Mouse (Mus musculus) left cerebral cortex, postnatal 10 days (tissue): Measurements from ENCODE around the gene Oca2. TPM values are rescaled to one million over a fixed set of nuclear protein-coding genes. Genes with fewer than 3 reads are reported as not detected.

Source experiments
- DNase-seq, 2 experiments: peaks; one replicate each; pipeline ENCODE4 v3.0.0; 2021 to 2022; ENCODE audit warnings: low spot score in 2 of 2, mixed read lengths in 1 of 2; ENCODE audit errors: extremely low spot score in 1 of 2
- intact Hi-C: fragments of 180-260 bp; cut with DNase I; formaldehyde crosslinking; loops from one replicate; pipeline ENCODE4 v1.15.1; 2025
- total RNA-seq, 2 experiments: library from RNA; stranded (reverse); gene quantifications; 2 replicates each; pipeline ENCODE4 v1.2.3; 2021

The Oca2 gene
- total RNA-seq = 1 to 10 TPM in 1 of 2 experiments, under 1 TPM in 1; 0.69 to 1.3 TPM

- no peak for DNase-seq
- intact Hi-C loops = no loop called here
Measured at GRCm38 (mm10) chr7:56239543-56239942, at the start of gene Oca2. Oca2 (plus strand) TSS chr7:56239760.

- intact Hi-C loops = no loop called here
- no peak for DNase-seq
Measured at GRCm38 (mm10) chr7:56191041-56191440, 48.5 kb upstream of the Oca2 start.

- DNase-seq = no peak
- intact Hi-C loops = no loop called here
Measured at GRCm38 (mm10) chr7:56191661-56192060, 47.9 kb upstream of the Oca2 start.

- DNase-seq = no peak
- intact Hi-C loops = no loop called here
Measured at GRCm38 (mm10) chr7:56201483-56202218, 37.9 kb upstream of the Oca2 start.

DNA sequence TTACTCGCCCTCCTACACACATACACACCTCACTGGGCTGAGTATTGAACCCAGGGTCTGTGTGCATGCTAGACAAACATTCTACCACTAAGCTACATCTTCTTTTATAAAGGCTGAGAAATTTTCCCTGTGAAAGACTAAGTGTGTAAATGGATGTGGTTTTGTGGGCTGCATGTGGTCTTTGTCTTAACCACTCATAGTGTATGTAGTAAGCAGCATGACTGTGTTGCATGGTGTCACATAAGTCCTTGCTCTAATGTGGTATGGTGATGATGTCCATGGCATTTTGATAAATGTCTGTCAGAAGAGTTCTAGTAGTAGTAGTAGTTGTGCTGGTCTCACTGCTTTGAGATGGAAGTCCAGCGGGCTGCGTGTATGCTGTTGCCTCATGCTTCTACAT, 36.7 kb upstream of the Oca2 start:
- intact Hi-C loops = no loop called here
- no peak for DNase-seq

DNA sequence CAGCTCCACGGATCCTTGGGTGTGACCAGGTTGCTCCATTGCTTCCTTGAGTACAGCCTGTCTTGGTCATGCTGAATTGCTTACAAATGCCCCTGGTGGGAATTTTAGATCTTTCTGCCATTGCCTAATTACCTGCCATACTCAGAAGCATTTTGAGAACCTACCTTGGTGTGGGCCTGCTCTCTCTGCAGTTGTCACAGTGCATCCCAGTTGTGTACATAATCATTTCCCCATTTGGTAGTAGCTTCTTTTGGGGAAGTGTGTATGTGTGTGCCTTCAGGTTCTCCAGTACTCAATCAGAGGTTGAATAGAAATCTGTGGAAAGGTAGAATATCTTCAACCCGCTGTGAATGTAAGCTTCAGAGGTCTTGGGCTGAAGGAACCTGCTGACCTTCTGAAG, 36.3 kb upstream of the Oca2 start:
- DNase-seq = no peak
- intact Hi-C loops = no loop called here

- intact Hi-C loops = loop anchor here (5.0 kb wide), 1 partner anchor 38 kb away; no protein-coding TSS in a partner anchor
- no peak for DNase-seq
Measured at GRCm38 (mm10) chr7:56204877-56205276, 34.7 kb upstream of the Oca2 start.

GRCm38 (mm10) chr7:56220811-56221210, 18.7 kb upstream of the Oca2 start:
- intact Hi-C loops = no loop called here

GRCm38 (mm10) chr7:56235794-56236423, 3.7 kb upstream of the Oca2 start:
- intact Hi-C loops = no loop called here
- no peak for DNase-seq

More at GRCm38 (mm10) chr7:56220811-56221210, 18.7 kb upstream of the Oca2 start:
- no peak for DNase-seq

- intact Hi-C loops = no loop called here
- no peak for DNase-seq
Measured at GRCm38 (mm10) chr7:56236617-56237016, 2.9 kb upstream of the Oca2 start.

GRCm38 (mm10) chr7:56254568-56254967, 15.0 kb downstream of the Oca2 start:
- no peak for DNase-seq

DNA sequence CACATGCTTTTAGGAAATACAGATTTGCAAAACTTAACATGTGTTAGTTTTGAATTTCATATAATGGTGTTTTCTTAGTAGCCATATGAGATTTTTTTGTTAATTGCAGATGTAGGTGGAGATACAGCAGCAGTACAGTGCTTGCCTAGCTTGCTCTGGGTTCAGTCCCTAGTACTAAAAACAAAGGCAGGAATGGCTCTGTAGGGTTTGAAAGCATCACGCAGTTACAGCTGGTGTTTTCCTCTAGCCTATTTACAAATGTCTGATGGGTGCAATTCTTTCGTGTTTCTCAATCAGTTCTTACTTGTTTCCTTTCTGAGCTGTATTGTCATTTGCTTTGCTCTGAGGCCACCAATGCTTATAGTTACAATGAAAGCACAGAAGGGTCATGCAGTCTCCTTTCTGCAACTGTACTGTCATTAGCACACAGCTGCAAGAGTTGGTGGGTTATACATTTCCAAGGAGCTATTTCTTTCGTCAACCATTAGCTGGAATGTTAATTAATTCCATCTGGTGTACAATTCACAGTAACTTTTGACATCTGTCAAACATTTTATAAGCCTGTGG, 18.4 kb downstream of the Oca2 start:
- intact Hi-C loops = no loop called here
- DNase-seq = no peak

More at GRCm38 (mm10) chr7:56254568-56254967, 15.0 kb downstream of the Oca2 start:
- intact Hi-C loops = no loop called here

GRCm38 (mm10) chr7:56277506-56277905, 37.9 kb downstream of the Oca2 start:
- DNase-seq = no peak
- intact Hi-C loops = no loop called here

DNA sequence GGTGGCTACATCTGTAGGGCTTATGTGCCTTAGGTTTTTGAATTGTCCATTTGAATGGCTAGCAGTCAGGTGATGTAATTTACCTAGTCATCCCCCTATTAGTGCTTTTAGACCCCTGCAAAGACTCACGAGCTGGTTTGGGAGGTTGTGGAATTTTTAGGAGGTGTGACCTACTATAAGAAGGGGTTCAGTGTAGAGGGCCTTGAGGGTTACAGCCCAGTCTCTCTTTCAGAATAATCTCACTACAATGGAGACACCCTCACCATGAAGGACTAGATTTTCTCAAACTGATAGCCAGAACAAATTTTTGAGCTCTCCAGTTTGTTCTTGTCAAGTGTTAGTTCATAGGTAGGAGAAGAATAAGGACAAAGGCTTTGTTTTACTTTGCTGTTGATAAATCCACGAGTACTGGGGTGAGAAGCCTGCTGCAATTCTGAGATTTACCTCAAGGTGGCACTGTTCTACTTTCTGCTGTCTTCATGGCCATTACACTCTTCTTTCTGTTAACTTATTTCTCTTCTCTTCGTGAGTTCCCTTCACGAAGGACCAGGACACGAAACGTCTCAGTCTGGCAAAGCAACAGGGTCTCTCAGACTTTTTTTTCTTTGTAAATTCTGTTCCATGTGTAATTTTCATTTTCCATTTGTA, 52.0 kb downstream of the Oca2 start:
- peak; percentile 71 to 78 for DNase-seq
- intact Hi-C loops = loop anchor here (5.0 to 10.0 kb wide), 4 partner anchors 171 to 1181 kb away; partner anchors contain the start of gene Gabrg3

- intact Hi-C loops = loop anchor here (10.0 kb wide), 1 partner anchor 420 kb away; no protein-coding TSS in a partner anchor
- no peak for DNase-seq
Measured at GRCm38 (mm10) chr7:56304408-56304807, 64.8 kb downstream of the Oca2 start.

- intact Hi-C loops = no loop called here
- DNase-seq = no peak
Measured at GRCm38 (mm10) chr7:56314358-56314757, 74.8 kb downstream of the Oca2 start.

DNA sequence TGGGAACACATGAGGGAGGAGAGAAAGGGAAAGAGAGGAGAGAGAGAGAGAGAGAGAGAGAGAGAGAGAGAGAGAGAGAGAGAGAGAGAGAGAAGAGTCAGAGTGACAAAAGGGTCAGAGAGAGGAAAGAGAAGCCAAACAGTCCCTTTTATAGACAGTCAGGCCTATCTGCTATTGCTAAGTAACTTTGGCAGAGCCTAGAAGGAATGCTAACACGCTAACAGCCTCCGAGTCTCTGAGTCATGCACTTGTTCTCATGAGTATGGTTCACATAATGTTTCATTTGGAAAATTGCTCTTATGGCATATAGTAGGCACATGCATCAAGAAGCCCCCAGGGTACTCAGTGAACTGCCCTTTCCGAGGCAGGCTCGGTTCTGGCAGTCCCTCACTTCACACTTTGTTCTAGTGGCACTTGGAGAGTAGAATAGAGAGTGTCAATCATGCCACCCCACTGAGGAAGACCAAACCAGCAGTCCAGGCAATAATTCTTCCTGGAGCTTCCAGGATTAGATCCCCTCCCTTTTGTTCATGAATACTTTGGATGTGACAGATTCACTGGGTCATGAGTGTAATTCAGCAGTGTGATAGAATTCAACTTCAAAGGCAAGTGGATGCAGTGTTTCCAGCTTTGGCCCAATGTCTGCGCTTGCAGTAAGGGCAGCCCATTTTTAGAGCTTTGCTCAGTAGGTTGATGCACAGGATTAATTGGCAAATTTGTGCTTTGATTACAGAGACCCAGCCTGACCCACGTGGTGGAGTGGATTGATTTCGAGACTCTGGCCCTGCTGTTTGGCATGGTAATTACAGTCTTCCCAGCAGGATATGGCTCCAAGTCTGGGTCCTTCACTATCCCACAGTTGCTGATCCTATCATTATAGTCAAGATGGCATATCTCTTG, 76.3 kb downstream of the Oca2 start:
- intact Hi-C loops = no loop called here

GRCm38 (mm10) chr7:56327738-56328137, 88.2 kb downstream of the Oca2 start:
- intact Hi-C loops = no loop called here
- DNase-seq = no peak

More for the DNA sequence above, 76.3 kb downstream of the Oca2 start:
- no peak for DNase-seq
